Comparison of ENCODE assay signal across 8 mouse cellular contexts in the genomic region with DNA sequence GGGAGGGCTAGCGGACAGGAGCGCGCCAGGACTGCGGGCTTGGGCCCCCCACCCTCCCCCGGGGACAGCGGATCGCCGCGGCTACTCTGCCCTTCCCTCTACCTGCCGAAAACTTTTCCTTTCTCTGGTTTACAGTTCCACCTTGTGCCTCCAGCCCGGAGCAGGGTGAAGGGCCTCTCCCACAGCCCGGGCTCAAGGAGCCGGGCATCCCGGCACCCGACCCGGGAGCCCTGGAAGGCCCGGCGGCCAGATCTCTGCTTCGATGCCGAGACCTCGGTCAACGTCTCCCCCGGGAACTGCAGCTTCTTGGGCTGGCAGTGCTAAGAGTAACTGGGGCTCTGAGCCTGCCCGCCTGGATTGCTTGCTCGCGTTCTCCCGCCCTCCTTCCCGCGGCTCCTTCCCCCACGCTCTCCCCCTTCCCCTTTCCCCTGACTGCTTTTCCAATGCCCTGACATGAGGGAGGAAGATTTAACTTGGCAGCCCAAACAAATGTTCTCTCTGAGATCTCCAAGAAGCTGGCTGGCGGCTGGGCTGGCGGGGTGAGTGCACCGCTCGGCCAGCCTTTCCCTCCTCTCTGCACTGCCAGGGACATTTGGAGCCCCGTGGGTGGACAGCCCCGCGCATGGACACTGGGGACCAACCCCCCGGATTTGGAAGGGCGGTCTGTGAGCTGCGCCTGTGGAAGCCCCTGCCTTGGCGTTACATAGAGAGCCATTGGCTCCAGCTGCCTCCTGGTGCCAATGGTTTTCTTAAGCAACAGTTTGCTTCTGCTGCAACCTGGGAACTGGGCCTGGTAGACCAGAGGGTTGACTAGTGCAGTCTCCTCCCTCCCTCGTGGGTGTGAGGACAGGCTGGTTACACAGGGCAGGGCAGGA. TPM values are rescaled to one million over a fixed set of nuclear protein-coding genes. Genes with fewer than 3 reads are reported as not detected.
DNase-seq lines count a peak whose midpoint lies in the region; ATAC-seq and TF ChIP-seq lines count a peak whose summit lies in the region.

No protein-coding gene starts in this region.

- H3K4me3 ChIP-seq in intestine, postnatal 0 days (ENCODE audit: low read depth, low read length) = peak overlapping the region; percentile 93

- H3K27me3 ChIP-seq in intestine, postnatal 0 days (replicated peaks; ENCODE audit: control insufficient read depth, insufficient read depth, low read length) = no peaks in the 10 kb centered on the region

- no peak for ATAC-seq in CD4-positive, CD25-positive, alpha-beta regulatory T cell, adult 4 months
- peak; percentile 32 for ATAC-seq in granulocyte monocyte progenitor cell, adult 5-6 weeks (replicated peaks; ENCODE audit: poor library complexity, severe bottlenecking)
- ATAC-seq in intestine, postnatal 0 days = no peak
- ATAC-seq in megakaryocyte progenitor cell, adult 5-6 weeks (replicated peaks; ENCODE audit: poor library complexity) = peak; percentile 38

- peak overlapping the region; percentile 94 for H3K4me2 ChIP-seq in intestine, postnatal 0 days (replicated peaks; ENCODE audit: low read depth)

- no peaks in the 10 kb centered on the region for H3K9me3 ChIP-seq in intestine, postnatal 0 days (ENCODE audit: control insufficient read depth)

- H3K9ac ChIP-seq in intestine, postnatal 0 days (ENCODE audit: low read depth, low read length) = peak overlapping the region; percentile 94

- H3K4me1 ChIP-seq in intestine, postnatal 0 days (replicated peaks; ENCODE audit: control insufficient read depth, insufficient read depth, low read length) = peaks cover 29% of the 10 kb centered on the region

- H3K36me3 ChIP-seq in intestine, postnatal 0 days (ENCODE audit: control insufficient read depth, insufficient read depth) = no peaks in the 10 kb centered on the region

- TF ChIP-seq CTCF in intestine, postnatal 0 days (IDR thresholded peaks at IDR 0.05; ENCODE audit: low read depth) = no peak

- peak overlapping the region; percentile 99 for H3K27ac ChIP-seq in intestine, postnatal 0 days (ENCODE audit: low read depth, low read length)

- WGBS in intestine, postnatal 0 days = 1% methylated on average over 42 of the region's 42 CpGs

- DNase-seq in CD4-positive, CD25-positive, alpha-beta regulatory T cell, adult 2 months (ENCODE audit: low read depth, low spot score) = peak; percentile 51
- peak; percentile 38 to 71 for DNase-seq in cerebellum, postnatal 4 days (ENCODE audit: low spot score in 2 of 2)
- peak; percentile 57 to 59 for DNase-seq in left cerebral cortex, postnatal 36 days (ENCODE audit: low spot score in 2 of 2)
- peak; percentile 84 to 90 for DNase-seq in right cerebral cortex, postnatal 10 days (ENCODE audit: low spot score in 2 of 2)

- intact Hi-C loops in left cerebral cortex, postnatal 36 days (cut with DNase I) = loop anchor here (2.0 to 5.0 kb wide), 2 partner anchors 36 to 104 kb away; no protein-coding TSS in a partner anchor

RNA-seq across cellular contexts. Expression of a gene that starts 2.1 kb away (rescaled TPM):
- polyA plus RNA-seq in CD4-positive, CD25-positive, alpha-beta regulatory T cell, adult 4 months (2017; shearing (Covaris generic)) = 10 to 100 TPM; 21.2 to 34.3 TPM
- 93.2 and 97.4 TPM in 2 replicates for total RNA-seq in granulocyte monocyte progenitor cell, adult 5-6 weeks (2014; fragmentation: Nextera tagmentation)
- total RNA-seq in granulocyte monocyte progenitor cell, adult 5-6 weeks (2017) = 6.9 and 8.9 TPM in 2 replicates
- polyA plus RNA-seq in intestine, postnatal 0 days (2015; fragmentation: Nextera tagmentation; extraction: Ambion mirVana) = 12.4 and 13.5 TPM in 2 replicates
- total RNA-seq in left cerebral cortex, postnatal 36 days (2021) = 100 to 1,000 TPM in 1 of 2 experiments, 10 to 100 TPM in 1; 83.9 to 111 TPM
- 70.0 and 79.1 TPM in 2 replicates for total RNA-seq in megakaryocyte progenitor cell, adult 5-6 weeks (2015)
- 8.2 and 9.3 TPM in 2 replicates for total RNA-seq in megakaryocyte progenitor cell, adult 5-6 weeks (2017)

Comparison
In these comparisons a context has a peak if more than half of its experiments do, and no peak if none do; other contexts are left out.
1. ATAC-seq: peak in granulocyte monocyte progenitor cell, adult 5-6 weeks (single experiment) and megakaryocyte progenitor cell, adult 5-6 weeks (single experiment); none in CD4-positive, CD25-positive, alpha-beta regulatory T cell, adult 4 months (single experiment) and intestine, postnatal 0 days (single experiment).
2. Peak in every context shown above with its lines, with median percentiles within 50 percentile points of each other: DNase-seq.